Mouse (Mus musculus): Measurements from ENCODE around the gene Trabd. TPM values are rescaled to one million over a fixed set of nuclear protein-coding genes. Genes with fewer than 3 reads are reported as not detected.
A peak's percentile ranks its signal among the peaks of the same experiment; 100 is the strongest.

The Trabd gene
- polyA plus RNA-seq, 1 experiment from 2014 or later, result 39.3 TPM

GRCm38 (mm10) chr15:89084826-89085225 lies 9.9 kb downstream of the Trabd start:
- WGBS, result 94% methylated on average over 2 of the region's 2 CpGs
- no peak overlapping the region for H3K9ac ChIP-seq (replicated peaks)
- ATAC-seq (replicated peaks), result no peak
- H3K4me3 ChIP-seq, result no peak overlapping the region
- H3K9me3 ChIP-seq, result no peaks in the 10 kb centered on the region
- H3K4me2 ChIP-seq (replicated peaks), result no peak overlapping the region
- H3K27me3 ChIP-seq, result no peaks in the 10 kb centered on the region
- peaks cover 13% of the 10 kb centered on the region for H3K4me1 ChIP-seq
- H3K36me3 ChIP-seq, result peaks cover 46% of the 10 kb centered on the region
- H3K27ac ChIP-seq (replicated peaks), result no peak overlapping the region

GRCm38 (mm10) chr15:89088607-89089247 lies 13.8 kb downstream of the Trabd start, which contains the start of gene Selenoo:
Gene Selenoo, plus strand, starts transcription at chr15:89089084.
- H3K4me2 ChIP-seq (replicated peaks), result peak within 1 kb of the TSS; percentile 89
- 1% methylated on average over 38 of the region's 38 CpGs for WGBS
- H3K4me3 ChIP-seq, result peak within 1 kb of the TSS; percentile 84
- no peaks in the 10 kb centered on the region for H3K27me3 ChIP-seq
- H3K9ac ChIP-seq (replicated peaks), result peak within 1 kb of the TSS; percentile 84
- peak; percentile 93 for ATAC-seq (replicated peaks)
- no peaks in the 10 kb centered on the region for H3K9me3 ChIP-seq
- H3K27ac ChIP-seq (replicated peaks), result peak within 1 kb of the TSS; percentile 78
- H3K4me1 ChIP-seq, result peaks cover 23% of the 10 kb centered on the region
- H3K36me3 ChIP-seq, result peaks cover 40% of the 10 kb centered on the region

GRCm38 (mm10) chr15:89089248-89090051 lies 14.5 kb downstream of the Trabd start:
- H3K9ac ChIP-seq (replicated peaks), result peak overlapping the region; percentile 84
- H3K4me2 ChIP-seq (replicated peaks), result peak overlapping the region; percentile 89
- H3K9me3 ChIP-seq, result no peaks in the 10 kb centered on the region
- no peaks in the 10 kb centered on the region for H3K27me3 ChIP-seq
- peak overlapping the region; percentile 78 for H3K27ac ChIP-seq (replicated peaks)
- H3K4me1 ChIP-seq, result peaks cover 23% of the 10 kb centered on the region
- ATAC-seq (replicated peaks), result peak; percentile 63
- H3K36me3 ChIP-seq, result peaks cover 40% of the 10 kb centered on the region
- 3% methylated on average over 68 of the region's 68 CpGs for WGBS
- H3K4me3 ChIP-seq, result peak overlapping the region; percentile 84

DNA sequence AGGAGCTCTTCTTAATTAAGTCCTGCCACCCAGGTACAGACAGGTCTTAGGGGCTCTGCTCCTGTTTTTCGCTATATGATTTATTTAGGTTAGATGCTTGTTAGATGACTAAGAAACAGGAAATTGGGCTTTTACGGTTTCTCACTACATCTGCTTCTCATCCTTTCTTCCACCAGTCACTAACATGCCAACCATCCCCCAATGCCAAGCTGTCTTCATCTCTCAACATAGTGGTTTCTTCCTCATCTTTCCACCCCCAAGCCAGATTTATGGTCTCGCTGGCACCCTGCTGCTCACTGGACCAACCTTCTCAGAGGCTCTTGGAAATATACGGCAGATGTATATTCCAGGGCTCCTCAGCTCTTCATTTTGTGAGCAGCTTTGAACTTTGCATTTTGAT lies 15.7 kb downstream of the Trabd start:
- H3K27me3 ChIP-seq, result no peaks in the 10 kb centered on the region
- peaks cover 23% of the 10 kb centered on the region for H3K4me1 ChIP-seq
- no peaks in the 10 kb centered on the region for H3K9me3 ChIP-seq
- H3K27ac ChIP-seq (replicated peaks), result no peak overlapping the region
- H3K9ac ChIP-seq (replicated peaks), result no peak overlapping the region
- no peak for ATAC-seq (replicated peaks)
- peak overlapping the region; percentile 89; the same call in 1 of the 2 replicates for H3K4me2 ChIP-seq (replicated peaks)
- peaks cover 40% of the 10 kb centered on the region for H3K36me3 ChIP-seq
- WGBS, result 90% methylated on average over 4 of the region's 4 CpGs
- peak overlapping the region; percentile 84; the same call in 1 of the 2 replicates for H3K4me3 ChIP-seq

- H3K36me3 ChIP-seq, result peaks cover 46% of the 10 kb centered on the region
- no peak overlapping the region for H3K4me2 ChIP-seq (replicated peaks)
- no peak for ATAC-seq (replicated peaks)
- H3K4me3 ChIP-seq, result no peak overlapping the region
- H3K4me1 ChIP-seq, result peaks cover 23% of the 10 kb centered on the region
- no peak overlapping the region for H3K9ac ChIP-seq (replicated peaks)
- WGBS, result 76% methylated on average over 5 of the region's 5 CpGs
- no peaks in the 10 kb centered on the region for H3K9me3 ChIP-seq
- H3K27ac ChIP-seq (replicated peaks), result no peak overlapping the region
- H3K27me3 ChIP-seq, result no peaks in the 10 kb centered on the region
These were observed 17.3 kb downstream of the Trabd start for GRCm38 (mm10) chr15:89092181-89092580.

- no peak for ATAC-seq (replicated peaks)
- H3K27me3 ChIP-seq, result no peaks in the 10 kb centered on the region
- no peak overlapping the region for H3K27ac ChIP-seq (replicated peaks)
- peaks cover 99% of the 10 kb centered on the region for H3K36me3 ChIP-seq
- no peak overlapping the region for H3K9ac ChIP-seq (replicated peaks)
- 80% methylated on average over 5 of the region's 5 CpGs for WGBS
- H3K9me3 ChIP-seq, result no peaks in the 10 kb centered on the region
- no peak overlapping the region for H3K4me3 ChIP-seq
- H3K4me2 ChIP-seq (replicated peaks), result no peak overlapping the region
- H3K4me1 ChIP-seq, result no peaks in the 10 kb centered on the region
These were observed 22.5 kb downstream of the Trabd start for GRCm38 (mm10) chr15:89097450-89097849.

- 88% methylated on average over 7 of the region's 7 CpGs for WGBS
- H3K9me3 ChIP-seq, result no peaks in the 10 kb centered on the region
- no peaks in the 10 kb centered on the region for H3K4me1 ChIP-seq
- no peak overlapping the region for H3K4me3 ChIP-seq
- ATAC-seq (replicated peaks), result no peak
- H3K4me2 ChIP-seq (replicated peaks), result no peak overlapping the region
- no peak overlapping the region for H3K9ac ChIP-seq (replicated peaks)
- no peaks in the 10 kb centered on the region for H3K27me3 ChIP-seq
- H3K27ac ChIP-seq (replicated peaks), result no peak overlapping the region
- peaks cover 98% of the 10 kb centered on the region for H3K36me3 ChIP-seq
These were observed 23.7 kb downstream of the Trabd start for GRCm38 (mm10) chr15:89098616-89099015.

DNA sequence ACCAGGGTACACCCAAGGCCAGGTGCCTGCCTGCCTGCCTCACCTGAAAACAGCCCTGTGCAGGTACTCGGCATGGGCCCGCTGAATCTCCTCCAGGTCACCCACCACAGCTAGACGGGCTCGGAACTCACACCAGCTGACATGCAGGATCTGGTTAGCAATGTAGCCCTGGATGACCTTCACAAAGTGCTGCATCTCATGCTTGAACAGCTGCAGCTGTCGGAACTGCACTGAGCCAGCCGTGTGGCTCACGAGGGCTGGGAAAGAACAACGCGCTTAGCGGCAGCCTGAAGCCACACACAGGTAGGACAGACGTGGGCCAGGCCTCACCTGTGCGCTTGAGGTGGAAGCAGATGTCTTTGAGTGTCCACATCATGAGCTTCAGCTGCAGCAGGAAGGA lies 25.9 kb downstream of the Trabd start:
- Histone ChIP-seq H3K4me1 (no peaks in the 10 kb centered on the region), H3K4me3 (no peak overlapping the region), H3K36me3 (peaks cover 98% of the 10 kb centered on the region), H3K9me3 (no peaks in the 10 kb centered on the region), H3K9ac (replicated peaks) (no peak overlapping the region), H3K4me2 (replicated peaks) (no peak overlapping the region), H3K27me3 (no peaks in the 10 kb centered on the region), H3K27ac (replicated peaks) (no peak overlapping the region)
- no peak for ATAC-seq (replicated peaks)
- 91% methylated on average over 12 of the region's 12 CpGs for WGBS

- Histone ChIP-seq H3K27ac (replicated peaks) (no peak overlapping the region), H3K4me1 (no peaks in the 10 kb centered on the region), H3K9me3 (no peaks in the 10 kb centered on the region), H3K9ac (replicated peaks) (no peak overlapping the region), H3K4me3 (no peak overlapping the region), H3K27me3 (no peaks in the 10 kb centered on the region), H3K4me2 (replicated peaks) (no peak overlapping the region), H3K36me3 (peaks cover 96% of the 10 kb centered on the region)
- ATAC-seq (replicated peaks), result no peak
- WGBS, result 63% methylated on average over 5 of the region's 5 CpGs
These were observed 27.7 kb downstream of the Trabd start for GRCm38 (mm10) chr15:89102646-89103045.

DNA sequence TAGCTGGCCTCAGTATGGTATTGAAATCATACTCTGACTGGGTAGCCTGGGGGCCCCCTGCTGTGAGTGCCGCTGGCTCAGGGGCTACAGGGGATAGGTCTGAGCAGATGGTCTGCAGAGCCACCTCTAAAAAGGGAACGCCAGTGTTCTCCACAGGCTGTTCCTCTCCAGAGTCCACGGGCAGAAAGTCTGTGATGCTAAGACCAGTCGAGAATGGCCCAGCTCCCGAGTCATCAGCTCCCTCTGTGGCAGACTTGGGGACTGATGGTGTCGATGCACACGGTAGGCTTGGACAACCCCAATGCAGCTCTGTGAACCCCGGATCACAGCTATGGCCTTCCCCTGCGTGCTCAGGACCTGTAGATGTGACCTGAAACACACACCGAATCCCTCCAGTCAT lies 29.0 kb downstream of the Trabd start:
- Histone ChIP-seq H3K4me3 (no peak overlapping the region), H3K27me3 (no peaks in the 10 kb centered on the region), H3K36me3 (peaks cover 94% of the 10 kb centered on the region), H3K9ac (replicated peaks) (no peak overlapping the region), H3K9me3 (no peaks in the 10 kb centered on the region), H3K4me1 (no peaks in the 10 kb centered on the region), H3K27ac (replicated peaks) (no peak overlapping the region), H3K4me2 (replicated peaks) (no peak overlapping the region)
- 80% methylated on average over 10 of the region's 10 CpGs for whole genome bisulfite sequencing
- no peak for ATAC-seq (replicated peaks)

DNA sequence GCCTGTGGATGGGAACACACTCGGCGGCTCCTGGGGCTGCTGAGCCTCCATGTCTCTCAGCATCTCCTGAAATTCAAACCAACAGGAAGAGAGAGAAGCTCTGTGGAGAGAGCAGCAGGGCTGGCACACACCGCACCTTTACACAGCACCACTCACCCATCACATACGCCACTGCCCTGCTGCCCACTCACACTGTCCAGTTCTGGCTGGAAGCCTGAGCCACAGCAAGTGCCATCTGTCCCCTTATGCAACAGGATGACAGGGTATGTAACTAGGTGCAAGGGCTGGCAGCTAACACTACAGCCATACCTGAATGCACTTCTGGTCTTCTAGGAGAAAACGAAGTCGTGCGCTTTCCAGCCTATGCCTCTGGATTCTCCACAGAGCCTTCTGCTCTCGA lies 29.5 kb downstream of the Trabd start:
- Histone ChIP-seq H3K4me3 (no peak overlapping the region), H3K9me3 (no peaks in the 10 kb centered on the region), H3K4me1 (no peaks in the 10 kb centered on the region), H3K4me2 (replicated peaks) (no peak overlapping the region), H3K27me3 (no peaks in the 10 kb centered on the region), H3K36me3 (peaks cover 89% of the 10 kb centered on the region), H3K9ac (replicated peaks) (no peak overlapping the region), H3K27ac (replicated peaks) (no peak overlapping the region)
- WGBS, result 91% methylated on average over 8 of the region's 8 CpGs
- ATAC-seq (replicated peaks), result no peak

DNA sequence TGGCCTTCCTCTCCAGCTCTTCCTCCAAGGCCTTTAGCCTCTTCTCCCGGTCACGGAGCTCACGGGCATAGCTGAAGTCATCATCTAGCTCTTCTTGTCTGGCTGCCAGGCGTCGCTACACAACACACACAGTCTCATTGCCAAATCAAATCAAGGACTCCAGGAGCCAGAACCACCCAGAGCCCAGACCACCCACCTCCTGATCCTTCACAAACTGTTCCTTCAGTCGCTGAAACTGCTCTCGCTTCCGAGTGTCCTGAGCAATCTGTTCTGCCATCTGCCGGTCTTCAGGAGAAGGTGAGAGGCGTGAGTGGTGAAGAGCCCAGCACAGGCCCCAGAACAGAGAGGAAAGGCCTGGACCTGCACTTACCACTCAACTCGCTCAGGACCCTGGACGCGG lies 31.1 kb downstream of the Trabd start:
- Histone ChIP-seq H3K9ac (replicated peaks) (no peak overlapping the region), H3K4me1 (no peaks in the 10 kb centered on the region), H3K27me3 (no peaks in the 10 kb centered on the region), H3K27ac (replicated peaks) (no peak overlapping the region), H3K9me3 (no peaks in the 10 kb centered on the region), H3K4me2 (replicated peaks) (no peak overlapping the region), H3K36me3 (peaks cover 89% of the 10 kb centered on the region), H3K4me3 (no peak overlapping the region)
- 81% methylated on average over 13 of the region's 13 CpGs for WGBS
- ATAC-seq (replicated peaks), result no peak

All from forebrain, embryonic 15.5 days (tissue).